Mouse (Mus musculus) kidney, embryonic 15.5 days (tissue): ENCODE results near the gene Aagab. TPM values are rescaled to one million over a fixed set of nuclear protein-coding genes. Genes with fewer than 3 reads are reported as not detected.
A peak's percentile ranks its signal among the peaks of the same experiment; 100 is the strongest.

ENCODE experiments used
- ATAC-seq: fragments of 200-750 bp; cut with Nextera tagmentation; replicated peaks from 2 replicates; pipeline ENCODE4 v1.8.0; 2017; ENCODE audit warnings: moderate TSS enrichment; ENCODE audit not compliant: low FRiP score
- H3K27ac ChIP-seq: fragments of 300-500 bp; sonication (generic); 2 replicates; pipeline ENCODE4 v1.5.1; 2015; ENCODE audit warnings: mild to moderate bottlenecking, inconsistent platforms
- H3K27me3 ChIP-seq: fragments of 300-500 bp; sonication (generic); 2 replicates; pipeline ENCODE4 v1.6.1; 2015; ENCODE audit warnings: inconsistent platforms
- H3K36me3 ChIP-seq: fragments of 300-500 bp; sonication (generic); 2 replicates; pipeline ENCODE4 v1.6.1; 2015; ENCODE audit warnings: inconsistent platforms
- H3K4me1 ChIP-seq: fragments of 300-500 bp; sonication (generic); 2 replicates; pipeline ENCODE4 v1.6.1; 2015; ENCODE audit warnings: inconsistent platforms
- H3K4me2 ChIP-seq: fragments of 300-500 bp; sonication (generic); 2 replicates; pipeline ENCODE4 v1.6.1; 2015; ENCODE audit warnings: moderate library complexity, mild to moderate bottlenecking, inconsistent platforms
- H3K4me3 ChIP-seq: fragments of 300-500 bp; sonication (generic); replicated peaks from 2 replicates; pipeline ENCODE4 v1.5.1; 2015; ENCODE audit warnings: mild to moderate bottlenecking, inconsistent platforms
- H3K9ac ChIP-seq: fragments of 300-500 bp; sonication (generic); 2 replicates; pipeline ENCODE4 v1.6.1; 2015; ENCODE audit warnings: mild to moderate bottlenecking, inconsistent platforms
- H3K9me3 ChIP-seq: fragments of 300-500 bp; sonication (generic); replicated peaks from 2 replicates; pipeline ENCODE4 v1.6.1; 2016; ENCODE audit warnings: inconsistent platforms
- WGBS: fragments of 180-500 bp; shearing (Covaris S2); methylation state at CpG from one replicate; pipeline ENCODE4 v1.1.7; 2015; ENCODE audit warnings: mixed read lengths; 5-methylcytosine and 5-hydroxymethylcytosine counted together
- polyA plus RNA-seq: library from polyadenylated mRNA; unstranded; fragments of >200 nt; fragmentation: Nextera tagmentation; extraction: Ambion mirVana; gene quantifications from 2 replicates; pipeline ENCODE4 v1.2.1, GENCODE M21; 2015

The Aagab gene
- polyA plus RNA-seq, 1 experiment from 2014 or later = 33.3 TPM

GRCm38 (mm10) chr9:63653666-63654065, 51.2 kb downstream of the Aagab start:
- Histone ChIP-seq H3K4me3 (no peak overlapping the region), H3K9ac (no peak overlapping the region), H3K36me3 (peaks cover 75% of the 10 kb centered on the region), H3K9me3 (no peaks in the 10 kb centered on the region), H3K27me3 (no peaks in the 10 kb centered on the region), H3K4me2 (no peak overlapping the region), H3K27ac (peak overlapping the region; percentile 70), H3K4me1 (peaks cover 59% of the 10 kb centered on the region)
- peak; percentile 50 for ATAC-seq
- WGBS = 40% methylated on average over 7 of the region's 7 CpGs

GRCm38 (mm10) chr9:63654575-63654974, 52.1 kb downstream of the Aagab start:
- Histone ChIP-seq H3K27ac (no peak overlapping the region), H3K4me1 (peaks cover 65% of the 10 kb centered on the region), H3K9me3 (no peaks in the 10 kb centered on the region), H3K4me2 (no peak overlapping the region), H3K36me3 (peaks cover 72% of the 10 kb centered on the region), H3K4me3 (no peak overlapping the region), H3K27me3 (no peaks in the 10 kb centered on the region), H3K9ac (no peak overlapping the region)
- WGBS = 95% methylated on average over 8 of the region's 8 CpGs
- ATAC-seq = no peak

DNA sequence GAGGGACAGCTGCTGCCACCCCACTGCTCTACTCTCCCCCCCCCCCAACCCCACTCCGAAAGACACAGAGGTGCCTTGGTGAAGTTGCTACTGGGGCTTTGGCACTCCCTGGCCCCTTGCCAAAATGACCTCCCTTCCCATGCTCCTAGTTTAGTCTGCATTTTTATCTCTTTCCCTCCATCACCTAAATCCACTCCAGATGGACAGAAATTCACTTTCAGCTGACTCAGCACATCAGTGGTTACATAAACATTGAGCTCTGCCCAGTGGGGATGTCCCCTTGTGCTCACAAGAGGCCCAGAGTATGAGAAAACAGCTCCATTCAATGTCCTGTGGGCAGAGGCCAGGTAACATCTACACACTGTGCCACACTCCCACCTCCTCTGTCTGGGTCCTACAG, 52.6 kb downstream of the Aagab start:
- no peaks in the 10 kb centered on the region for H3K27me3 ChIP-seq
- no peak overlapping the region for H3K4me3 ChIP-seq
- H3K9ac ChIP-seq = no peak overlapping the region
- ATAC-seq = no peak
- peaks cover 69% of the 10 kb centered on the region for H3K36me3 ChIP-seq
- no peaks in the 10 kb centered on the region for H3K9me3 ChIP-seq
- H3K27ac ChIP-seq = no peak overlapping the region
- no peak overlapping the region for H3K4me2 ChIP-seq
- H3K4me1 ChIP-seq = peaks cover 65% of the 10 kb centered on the region
- WGBS = 73% methylated on average over 1 of the region's 1 CpGs

DNA sequence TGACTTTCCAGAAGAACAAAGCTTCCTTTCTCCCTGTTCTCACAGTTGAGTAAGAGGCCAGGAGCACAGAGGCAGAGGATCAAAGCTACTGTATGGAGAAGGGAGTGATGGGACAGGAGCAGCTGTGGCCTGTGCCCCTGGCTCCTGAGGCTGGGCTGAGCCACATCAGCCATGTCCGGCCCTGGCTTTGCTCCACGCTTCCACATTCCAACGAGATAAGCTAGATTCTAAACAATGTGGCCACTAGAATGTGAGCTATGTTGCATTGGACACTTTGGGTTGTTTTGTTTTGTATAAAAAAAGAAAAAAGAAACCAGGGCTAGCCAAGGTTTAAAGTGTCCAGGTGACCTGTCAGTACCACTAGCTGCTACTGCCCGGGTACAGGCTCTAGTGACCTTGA, 54.7 kb downstream of the Aagab start:
- H3K36me3 ChIP-seq = peaks cover 69% of the 10 kb centered on the region
- 55% methylated on average over 4 of the region's 4 CpGs for WGBS
- H3K9me3 ChIP-seq = no peaks in the 10 kb centered on the region
- H3K9ac ChIP-seq = no peak overlapping the region
- H3K27me3 ChIP-seq = no peaks in the 10 kb centered on the region
- peak overlapping the region; percentile 50; the same call in 1 of the 2 replicates for H3K27ac ChIP-seq
- no peak overlapping the region for H3K4me3 ChIP-seq
- H3K4me1 ChIP-seq = peaks cover 54% of the 10 kb centered on the region
- no peak overlapping the region for H3K4me2 ChIP-seq
- ATAC-seq = no peak

DNA sequence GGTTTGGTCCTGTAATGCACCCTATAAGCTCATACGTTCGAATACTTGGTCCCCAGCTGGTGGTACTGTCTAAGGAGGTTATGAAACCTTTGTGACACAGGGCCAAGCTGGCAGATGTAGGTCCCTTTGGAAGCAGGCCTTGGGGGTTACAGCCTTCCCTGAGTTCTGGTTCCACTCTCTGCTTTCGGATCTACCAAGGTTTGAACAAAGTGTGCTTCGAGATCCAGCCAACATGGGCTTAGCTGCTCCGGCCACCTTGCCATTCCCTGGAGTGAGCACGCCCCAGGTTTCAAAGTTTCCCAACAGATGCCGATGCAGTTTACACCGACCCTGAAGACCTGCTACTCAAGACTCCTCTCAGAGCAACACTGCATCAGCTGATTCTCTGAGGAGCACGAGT, 56.0 kb downstream of the Aagab start:
- H3K27me3 ChIP-seq = no peaks in the 10 kb centered on the region
- H3K9me3 ChIP-seq = no peaks in the 10 kb centered on the region
- no peak overlapping the region for H3K4me2 ChIP-seq
- H3K36me3 ChIP-seq = peaks cover 68% of the 10 kb centered on the region
- ATAC-seq = no peak
- no peak overlapping the region for H3K9ac ChIP-seq
- no peak overlapping the region for H3K4me3 ChIP-seq
- H3K27ac ChIP-seq = no peak overlapping the region
- H3K4me1 ChIP-seq = peaks cover 57% of the 10 kb centered on the region
- 92% methylated on average over 9 of the region's 9 CpGs for WGBS

- 73% methylated on average over 5 of the region's 5 CpGs for WGBS
- H3K4me1 ChIP-seq = peaks cover 57% of the 10 kb centered on the region
Observed at GRCm38 (mm10) chr9:63658970-63659371, 56.5 kb downstream of the Aagab start.

DNA sequence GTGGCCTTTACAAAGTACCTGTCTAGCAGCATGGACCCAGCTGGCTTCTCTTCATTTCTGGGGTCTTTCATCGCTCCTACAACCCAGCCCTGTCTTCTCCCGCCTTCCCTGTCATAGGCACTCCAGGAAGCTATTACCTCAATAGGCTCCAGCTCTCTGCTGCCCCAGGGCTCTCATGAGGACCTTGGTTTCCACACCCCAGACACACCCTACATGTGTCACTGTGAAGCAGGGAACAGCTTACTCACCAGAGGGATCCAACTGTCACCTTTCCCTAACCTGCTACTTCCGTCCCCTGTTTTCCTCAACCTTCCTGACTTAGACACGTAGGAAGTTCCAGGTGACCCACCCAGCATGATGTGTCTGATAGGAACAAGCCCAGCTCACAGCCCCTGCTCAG, 57.6 kb downstream of the Aagab start:
- Histone ChIP-seq H3K9me3 (no peaks in the 10 kb centered on the region), H3K4me1 (peaks cover 59% of the 10 kb centered on the region), H3K27ac (no peak overlapping the region), H3K36me3 (peaks cover 65% of the 10 kb centered on the region), H3K4me2 (no peak overlapping the region), H3K9ac (no peak overlapping the region), H3K27me3 (no peaks in the 10 kb centered on the region), H3K4me3 (no peak overlapping the region)
- no peak for ATAC-seq
- WGBS = 94% methylated on average over 4 of the region's 4 CpGs

More at GRCm38 (mm10) chr9:63658970-63659371, 56.5 kb downstream of the Aagab start:
- no peaks in the 10 kb centered on the region for H3K9me3 ChIP-seq
- H3K4me2 ChIP-seq = no peak overlapping the region
- H3K36me3 ChIP-seq = peaks cover 69% of the 10 kb centered on the region
- H3K27me3 ChIP-seq = no peaks in the 10 kb centered on the region
- H3K9ac ChIP-seq = no peak overlapping the region
- no peak for ATAC-seq
- no peak overlapping the region for H3K27ac ChIP-seq
- no peak overlapping the region for H3K4me3 ChIP-seq

DNA sequence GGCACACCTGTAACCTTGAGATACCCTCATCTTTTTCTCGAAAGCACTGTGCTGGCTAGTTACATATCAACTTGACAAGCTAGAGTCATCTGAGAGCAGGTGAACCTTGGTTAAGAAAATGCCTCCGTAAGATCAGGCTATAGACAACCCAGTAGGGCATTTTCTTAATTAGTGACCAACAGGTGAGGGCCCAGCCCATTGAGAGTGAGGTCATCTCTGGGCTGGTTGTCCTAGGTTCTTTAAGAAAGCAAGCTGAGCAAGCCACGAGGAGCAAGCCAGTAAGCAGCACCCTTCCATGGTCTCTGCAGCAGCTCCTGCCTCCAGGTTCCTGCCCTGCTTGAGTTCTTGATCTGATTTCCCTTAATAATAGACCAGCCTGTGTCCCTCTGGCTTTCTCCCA, 58.2 kb downstream of the Aagab start:
- no peaks in the 10 kb centered on the region for H3K9me3 ChIP-seq
- H3K27ac ChIP-seq = no peak overlapping the region
- no peaks in the 10 kb centered on the region for H3K27me3 ChIP-seq
- H3K9ac ChIP-seq = no peak overlapping the region
- no peak for ATAC-seq
- peaks cover 62% of the 10 kb centered on the region for H3K36me3 ChIP-seq
- H3K4me2 ChIP-seq = no peak overlapping the region
- H3K4me1 ChIP-seq = peaks cover 60% of the 10 kb centered on the region
- 83% methylated on average over 3 of the region's 3 CpGs for WGBS
- no peak overlapping the region for H3K4me3 ChIP-seq

GRCm38 (mm10) chr9:63662759-63663158, 60.3 kb downstream of the Aagab start:
- no peak for ATAC-seq
- Histone ChIP-seq H3K36me3 (peaks cover 66% of the 10 kb centered on the region), H3K9ac (no peak overlapping the region), H3K4me2 (no peak overlapping the region), H3K27ac (peak overlapping the region; percentile 84), H3K27me3 (no peaks in the 10 kb centered on the region), H3K9me3 (no peaks in the 10 kb centered on the region), H3K4me1 (peaks cover 71% of the 10 kb centered on the region), H3K4me3 (no peak overlapping the region)
- WGBS = 34% methylated on average over 7 of the region's 7 CpGs

- Histone ChIP-seq H3K36me3 (peaks cover 62% of the 10 kb centered on the region), H3K4me2 (no peak overlapping the region), H3K27ac (peak overlapping the region; percentile 84), H3K27me3 (no peaks in the 10 kb centered on the region), H3K4me1 (peaks cover 74% of the 10 kb centered on the region), H3K9me3 (no peaks in the 10 kb centered on the region), H3K4me3 (no peak overlapping the region), H3K9ac (0 out of 2 replicates have a peak overlapping the region, but pooled peaks have one; percentile 18)
- 24% methylated on average over 10 of the region's 10 CpGs for WGBS
- ATAC-seq = peak; percentile 52
Observed at GRCm38 (mm10) chr9:63663222-63663621, 60.8 kb downstream of the Aagab start.

DNA sequence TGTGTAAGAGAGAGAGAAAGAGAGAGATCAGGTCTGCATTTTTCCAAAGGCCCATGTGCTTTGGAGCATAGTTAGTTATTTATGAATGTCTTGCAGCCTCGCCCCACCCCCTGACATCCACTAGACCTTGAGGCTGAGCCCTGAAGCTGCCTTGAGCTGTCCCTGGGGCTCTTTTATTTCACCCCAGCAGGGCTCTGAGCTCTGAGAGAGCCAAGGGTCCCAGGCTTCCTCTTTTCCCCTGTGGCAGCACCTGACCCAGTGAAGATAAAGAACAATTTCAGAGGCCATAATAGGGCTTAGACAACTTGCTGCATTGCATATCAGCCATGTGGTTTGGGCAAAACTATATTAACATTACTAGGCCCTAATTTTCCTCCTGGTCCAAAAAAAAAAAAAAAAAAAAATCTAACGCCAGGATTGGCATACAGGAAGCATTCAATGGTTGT, 61.9 kb downstream of the Aagab start:
- Histone ChIP-seq H3K27me3 (no peaks in the 10 kb centered on the region), H3K9me3 (no peaks in the 10 kb centered on the region), H3K36me3 (peaks cover 56% of the 10 kb centered on the region), H3K4me2 (no peak overlapping the region), H3K4me1 (peaks cover 81% of the 10 kb centered on the region), H3K27ac (peak overlapping the region; percentile 84), H3K9ac (0 out of 2 replicates have a peak overlapping the region, but pooled peaks have one; percentile 18), H3K4me3 (no peak overlapping the region)
- 55% methylated on average over 2 of the region's 2 CpGs for WGBS
- ATAC-seq = no peak

DNA sequence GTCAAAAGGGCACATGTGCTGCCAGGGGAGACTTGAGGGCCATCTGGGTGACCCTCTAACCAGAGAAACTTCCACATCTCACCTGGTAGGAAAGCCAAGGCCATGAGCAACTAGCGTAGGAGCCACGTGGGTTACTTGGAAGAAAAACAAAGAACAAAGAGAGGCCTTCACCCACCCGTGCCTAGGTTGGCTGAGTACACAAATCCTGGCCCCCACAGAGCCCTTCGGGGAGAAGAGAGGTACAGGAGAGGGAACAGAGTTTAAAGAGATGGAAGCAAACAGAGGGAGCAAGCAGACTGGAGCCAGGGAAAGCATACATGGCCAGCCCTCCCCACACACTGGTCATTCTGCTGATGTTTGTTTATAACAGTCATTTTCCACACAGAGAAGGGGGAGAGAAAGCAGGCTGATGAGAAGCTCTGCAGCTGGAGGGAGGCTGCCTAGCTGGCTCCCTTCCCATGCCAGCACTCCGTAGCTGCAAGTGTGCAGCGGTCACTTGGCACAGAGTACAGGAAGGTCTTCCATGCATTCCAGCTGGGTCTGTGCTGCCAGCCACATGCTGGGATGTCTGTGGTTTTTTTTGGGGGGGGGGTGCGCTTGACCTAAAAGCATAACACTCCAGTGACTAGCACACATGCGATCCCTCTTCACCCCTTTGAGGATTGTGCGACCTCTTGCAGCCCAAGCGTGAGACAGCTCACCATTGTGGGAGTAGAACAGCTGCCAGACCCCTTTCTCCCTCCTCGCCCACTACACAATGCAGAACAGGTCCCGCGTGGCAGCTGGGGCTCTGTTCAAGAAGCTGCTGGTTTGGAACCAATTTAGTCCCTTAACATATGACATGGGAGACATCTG, 62.6 kb downstream of the Aagab start:
- Histone ChIP-seq H3K9ac (0 out of 2 replicates have a peak overlapping the region, but pooled peaks have one; percentile 8), H3K9me3 (no peaks in the 10 kb centered on the region), H3K36me3 (peaks cover 52% of the 10 kb centered on the region), H3K4me3 (no peak overlapping the region), H3K4me2 (no peak overlapping the region), H3K27me3 (no peaks in the 10 kb centered on the region), H3K27ac (peak overlapping the region; percentile 84), H3K4me1 (peaks cover 84% of the 10 kb centered on the region)
- ATAC-seq = 0 out of 2 replicates have a peak, but pooled peaks have one; percentile 12
- WGBS = 37% methylated on average over 13 of the region's 13 CpGs
